Mouse (Mus musculus) forebrain, postnatal 0 days (tissue): ENCODE measurements at regions not wholly inside any gene's neighbourhood (a gene's known extent, or its start where the extent isn't known, plus 50 kb on each side); places are given as distances from the start of the nearest gene placed in this dataset.
"Not testable (repeated sequence)": the region's sequence is repeated elsewhere in the genome, so short reads cannot be mapped to it uniquely, and the experiment has no call there.

ENCODE experiments used
- ATAC-seq: fragments of 200-750 bp; cut with Nextera tagmentation; 2 replicates; pipeline ENCODE4 v1.8.0; 2017; ENCODE audit warnings: mild to moderate bottlenecking, moderate library complexity
- DNase-seq: peaks from one replicate; pipeline ENCODE4 v3.0.0-alpha.2; 2015
- H3K27ac ChIP-seq: fragments of 300-500 bp; sonication (generic); 2 replicates; pipeline ENCODE4 v1.5.1; 2014; ENCODE audit warnings: low read depth, mild to moderate bottlenecking, antibody characterized with exemption, low read length, moderate library complexity, mixed read lengths
- H3K27me3 ChIP-seq: fragments of 300-500 bp; sonication (generic); 2 replicates; pipeline ENCODE4 v1.6.1; 2014; ENCODE audit warnings: mild to moderate bottlenecking, low read length, mixed read lengths; ENCODE audit not compliant: insufficient read depth
- H3K36me3 ChIP-seq: fragments of 300-500 bp; sonication (generic); 2 replicates; pipeline ENCODE4 v1.6.1; 2014; ENCODE audit warnings: mild to moderate bottlenecking, moderate library complexity; ENCODE audit not compliant: insufficient read depth
- H3K4me1 ChIP-seq: fragments of 300-500 bp; sonication (generic); 2 replicates; pipeline ENCODE4 v1.6.1; 2014; ENCODE audit warnings: antibody characterized with exemption; ENCODE audit not compliant: insufficient read depth
- H3K4me2 ChIP-seq: fragments of 300-500 bp; sonication (generic); 2 replicates; pipeline ENCODE4 v1.6.1; 2014; ENCODE audit warnings: low read depth, mild to moderate bottlenecking, moderate library complexity
- H3K4me3 ChIP-seq: fragments of 300-500 bp; sonication (generic); 2 replicates; pipeline ENCODE4 v1.5.1; 2014; ENCODE audit warnings: low read depth, low read length, mixed read lengths
- H3K9ac ChIP-seq: fragments of 300-500 bp; sonication (generic); 2 replicates; pipeline ENCODE4 v1.6.1; 2014; ENCODE audit warnings: mild to moderate bottlenecking
- H3K9me3 ChIP-seq: fragments of 300-500 bp; sonication (generic); 2 replicates; pipeline ENCODE4 v1.6.1; 2016; ENCODE audit warnings: low read length
- CTCF ChIP-seq: sonication (generic); IDR thresholded peaks from 2 replicates; pipeline ENCODE4 v1.5.1; 2016; ENCODE audit warnings: antibody characterized with exemption, control low read depth, low read depth
- WGBS: fragments of 180-500 bp; shearing (Covaris S2); extraction: QIAGEN DNeasy Blood & Tissue Kit; methylation state at CpG from one replicate; pipeline ENCODE4 v1.1.7; 2014; 5-methylcytosine and 5-hydroxymethylcytosine counted together

GRCm38 (mm10) chr16:12617781-12618180 lies 491.7 kb upstream of the Ercc4 start:
- Histone ChIP-seq H3K9me3 (no peaks in the 10 kb centered on the region), H3K9ac (no peak overlapping the region), H3K27me3 (no peaks in the 10 kb centered on the region), H3K4me1 (no peaks in the 10 kb centered on the region), H3K4me3 (no peak overlapping the region), H3K27ac (no peak overlapping the region), H3K36me3 (no peaks in the 10 kb centered on the region), H3K4me2 (no peak overlapping the region)
- WGBS: 20% methylated on average over 3 of the region's 3 CpGs
- TF ChIP-seq CTCF: no peak
- ATAC-seq (no peak), DNase-seq (peak; percentile 16)

- TF ChIP-seq CTCF: no peak
- no peaks in the 10 kb centered on the region for H3K9me3 ChIP-seq
- H3K4me2 ChIP-seq: no peak overlapping the region
- no peak overlapping the region for H3K9ac ChIP-seq
- no peak for DNase-seq
- H3K36me3 ChIP-seq: no peaks in the 10 kb centered on the region
- no peak overlapping the region for H3K27ac ChIP-seq
- no peak overlapping the region for H3K4me3 ChIP-seq
- H3K4me1 ChIP-seq: no peaks in the 10 kb centered on the region
- no peaks in the 10 kb centered on the region for H3K27me3 ChIP-seq
- ATAC-seq: no peak
Measured at GRCm38 (mm10) chr16:12632533-12632932, 477.0 kb upstream of the Ercc4 start.

GRCm38 (mm10) chr16:12638971-12639640 lies 470.4 kb upstream of the Ercc4 start:
- Histone ChIP-seq H3K4me1 (0 out of 2 replicates have a peak, but pooled peaks cover 3% of the 10 kb centered on the region), H3K9me3 (no peaks in the 10 kb centered on the region), H3K36me3 (no peaks in the 10 kb centered on the region), H3K4me3 (no peak overlapping the region), H3K27ac (0 out of 2 replicates have a peak overlapping the region, but pooled peaks have one; percentile 30), H3K9ac (no peak overlapping the region), H3K4me2 (no peak overlapping the region), H3K27me3 (no peaks in the 10 kb centered on the region)
- ATAC-seq (peak; percentile 83), DNase-seq (peak; percentile 37)
- no peak for TF ChIP-seq CTCF
- WGBS: 79% methylated on average over 1 of the region's 1 CpGs

GRCm38 (mm10) chr16:12643053-12643452 lies 466.4 kb upstream of the Ercc4 start:
- TF ChIP-seq CTCF: no peak
- H3K9ac ChIP-seq: no peak overlapping the region
- no peaks in the 10 kb centered on the region for H3K27me3 ChIP-seq
- ATAC-seq (no peak), DNase-seq (no peak)
- no peak overlapping the region for H3K27ac ChIP-seq
- H3K36me3 ChIP-seq: no peaks in the 10 kb centered on the region
- H3K4me2 ChIP-seq: no peak overlapping the region
- 0 out of 2 replicates have a peak, but pooled peaks cover 3% of the 10 kb centered on the region for H3K4me1 ChIP-seq
- H3K9me3 ChIP-seq: no peaks in the 10 kb centered on the region
- H3K4me3 ChIP-seq: no peak overlapping the region

GRCm38 (mm10) chr16:12644621-12645020 lies 464.9 kb upstream of the Ercc4 start:
- no peaks in the 10 kb centered on the region for H3K36me3 ChIP-seq
- no peaks in the 10 kb centered on the region for H3K27me3 ChIP-seq
- H3K4me1 ChIP-seq: no peaks in the 10 kb centered on the region
- DNase-seq (no peak), ATAC-seq (no peak)
- 56% methylated on average over 2 of the region's 2 CpGs for WGBS
- TF ChIP-seq CTCF: no peak
- H3K4me2 ChIP-seq: no peak overlapping the region
- H3K9me3 ChIP-seq: no peaks in the 10 kb centered on the region
- no peak overlapping the region for H3K27ac ChIP-seq
- H3K9ac ChIP-seq: no peak overlapping the region
- no peak overlapping the region for H3K4me3 ChIP-seq

- 76% methylated on average over 3 of the region's 3 CpGs for WGBS
- Histone ChIP-seq H3K36me3 (no peaks in the 10 kb centered on the region), H3K4me2 (no peak overlapping the region), H3K4me3 (no peak overlapping the region), H3K27ac (no peak overlapping the region), H3K4me1 (no peaks in the 10 kb centered on the region), H3K9ac (no peak overlapping the region), H3K27me3 (no peaks in the 10 kb centered on the region), H3K9me3 (no peaks in the 10 kb centered on the region)
- no peak for DNase-seq
- ATAC-seq: no peak
- TF ChIP-seq CTCF: no peak
Measured at GRCm38 (mm10) chr16:12652180-12652579, 457.3 kb upstream of the Ercc4 start.

- 74% methylated on average over 1 of the region's 1 CpGs for WGBS
- not testable (repeated sequence) for DNase-seq, H3K27ac ChIP-seq, H3K36me3 ChIP-seq, H3K4me3 ChIP-seq, H3K27me3 ChIP-seq, H3K9ac ChIP-seq, ATAC-seq, H3K4me2 ChIP-seq, H3K9me3 ChIP-seq, H3K4me1 ChIP-seq
Measured at GRCm38 (mm10) chr16:12673656-12674055, 435.8 kb upstream of the Ercc4 start.
